ENCODE assay signal across 10 mouse cellular contexts in genomic region chrX:97072369-97072768, GRCm38 (mm10). TPM values are rescaled to one million over a fixed set of nuclear protein-coding genes. Genes with fewer than 3 reads are reported as not detected.
DNase-seq lines count a peak whose midpoint lies in the region; ATAC-seq and TF ChIP-seq lines count a peak whose summit lies in the region.
"Had no signal": no experiment of that assay in that cellular context is flagged by ENCODE, and none has a peak within 500 bp of the region (broad histone marks: within the 10 kb centered on the region; RNA-seq: fewer than 3 reads in every experiment).

TSS of gene Pgr15l (plus strand) at chrX:97072596.

- peak within 1 kb of the TSS; percentile 47 for H3K4me2 ChIP-seq in heart, embryonic 11.5 days
- H3K4me2 ChIP-seq in hindbrain, embryonic 12.5 days (replicated peaks), result peak within 1 kb of the TSS; percentile 39

- no peaks in the 10 kb centered on the region for H3K4me1 ChIP-seq in heart, embryonic 11.5 days (ENCODE audit: control insufficient read depth, insufficient read depth, low read length)
- H3K4me1 ChIP-seq in bone marrow macrophage, adult 2 months (ENCODE audit: control insufficient read depth, insufficient read depth, low read length), result no peaks in the 10 kb centered on the region
- peaks cover 2% of the 10 kb centered on the region; the same call in 1 of the 2 replicates for H3K4me1 ChIP-seq in hindbrain, embryonic 12.5 days

- no peak for TF ChIP-seq CTCF in bone marrow macrophage, adult 2 months (IDR thresholded peaks at IDR 0.05; ENCODE audit: low read depth, low read length)

- H3K36me3 ChIP-seq in heart, embryonic 11.5 days (ENCODE audit: control insufficient read depth, insufficient read depth, low read length), result no peaks in the 10 kb centered on the region
- H3K36me3 ChIP-seq in hindbrain, embryonic 12.5 days, result no peaks in the 10 kb centered on the region

- no peak for TF ChIP-seq POLR2A in bone marrow macrophage, adult 2 months (IDR thresholded peaks at IDR 0.05; ENCODE audit: borderline replicate concordance, low read depth, low read length)

- H3K9ac ChIP-seq in heart, embryonic 11.5 days (ENCODE audit: low read depth, low read length), result no peak within 1 kb of the TSS
- no peak within 1 kb of the TSS for H3K9ac ChIP-seq in hindbrain, embryonic 12.5 days

- H3K27ac ChIP-seq in heart, embryonic 11.5 days (ENCODE audit: low read depth, low read length), result no peak within 1 kb of the TSS
- H3K27ac ChIP-seq in bone marrow macrophage, adult 2 months (ENCODE audit: insufficient read depth, low read depth, low read length), result no peak within 1 kb of the TSS
- no peak within 1 kb of the TSS for H3K27ac ChIP-seq in hindbrain, embryonic 12.5 days

- whole genome bisulfite sequencing in heart, embryonic 11.5 days (ENCODE audit: insufficient replicate concordance), result 24% methylated on average over 20 of the region's 20 CpGs
- 26% methylated on average over 17 of the region's 20 CpGs for WGBS in hindbrain, embryonic 12.5 days

- no peak for DNase-seq in heart, postnatal 10 days
- DNase-seq in neural tube, embryonic 10.5 days (ENCODE audit: extremely low spot score, low spot score), result peak; percentile 13
- no peak for DNase-seq in spleen, adult 18-20 months
- DNase-seq in gastrocnemius, adult 18-20 months (ENCODE audit: low spot score), result no peak
- DNase-seq in left cerebral cortex, postnatal 25 days (ENCODE audit: low spot score in 2 of 2), result no peak
- DNase-seq: lung, adult 18-20 months had no signal

- H3K4me3 ChIP-seq in heart, embryonic 11.5 days (ENCODE audit: low read depth, low read length), result no peak within 1 kb of the TSS
- peak within 1 kb of the TSS; percentile 8; the same call in 1 of the 2 replicates for H3K4me3 ChIP-seq in bone marrow macrophage, adult 2 months (ENCODE audit: insufficient read depth, low read length)
- peak within 1 kb of the TSS; percentile 14; the same call in 1 of the 2 replicates for H3K4me3 ChIP-seq in hindbrain, embryonic 12.5 days

- no peak for ATAC-seq in heart, embryonic 11.5 days (replicated peaks; ENCODE audit: insufficient number of reproducible peaks, low FRiP score, low TSS enrichment)
- ATAC-seq in hindbrain, embryonic 12.5 days (ENCODE audit: low FRiP score), result peak; percentile 54; the same call in 1 of the 2 replicates

- intact Hi-C loops in heart, postnatal 10 days (cut with DNase I), result loop anchor here (10.0 kb wide), 1 partner anchor 362 kb away; no protein-coding TSS in a partner anchor
- intact Hi-C loops in left cerebral cortex, postnatal 25 days (cut with DNase I), result no loop called here

- no peaks in the 10 kb centered on the region for H3K27me3 ChIP-seq in heart, embryonic 11.5 days (ENCODE audit: control insufficient read depth, insufficient read depth, low read length)
- H3K27me3 ChIP-seq in hindbrain, embryonic 12.5 days, result peaks cover 15% of the 10 kb centered on the region

- H3K9me3 ChIP-seq in heart, embryonic 11.5 days (replicated peaks; ENCODE audit: control insufficient read depth, low read length), result no peaks in the 10 kb centered on the region
- no peaks in the 10 kb centered on the region for H3K9me3 ChIP-seq in hindbrain, embryonic 12.5 days (replicated peaks)

RNA-seq across cellular contexts. Expression of gene Pgr15l, which starts in this region (rescaled TPM):
- not detected in 2 replicates for polyA plus RNA-seq in heart, embryonic 11.5 days (2014; fragmentation: Nextera tagmentation; extraction: Ambion mirVana)
- total RNA-seq in heart, postnatal 10 days (2021), result not detected
- polyA plus RNA-seq in bone marrow macrophage, adult 2 months (2012; ENCODE audit: insufficient read depth, insufficient read length, missing spikeins), result not detected in 2 replicates
- not detected in 2 replicates for polyA plus RNA-seq in hindbrain, embryonic 12.5 days (2016; fragmentation: Nextera tagmentation; extraction: Ambion mirVana)
- not detected for total RNA-seq in gastrocnemius, adult 18-20 months (2021)
- under 1 TPM; 0.27 to 0.50 TPM for total RNA-seq in left cerebral cortex, postnatal 25 days (2021)
- total RNA-seq: hematopoietic stem cell, adult 5-6 weeks had no signal

Comparison
In these comparisons a context has a peak if more than half of its experiments do, and no peak if none do; other contexts are left out.
1. Peak in ATAC-seq, H3K4me3 ChIP-seq and H3K4me2 ChIP-seq in hindbrain, embryonic 12.5 days; RNA of the gene not detected or under 1 TPM.